In genomic region chr1:128589488-128589887, GRCm38 (mm10) we compare ENCODE assay signal across 10 mouse cellular contexts. TPM values are rescaled to one million over a fixed set of nuclear protein-coding genes. Genes with fewer than 3 reads are reported as not detected.
A peak's percentile ranks its signal among the peaks of the same experiment; 100 is the strongest.
DNase-seq lines count a peak whose midpoint lies in the region; ATAC-seq lines count a peak whose summit lies in the region.
"Had no signal": no experiment of that assay in that cellular context is flagged by ENCODE, and none has a peak within 500 bp of the region (broad histone marks: within the 10 kb centered on the region; RNA-seq: fewer than 3 reads in every experiment).

No protein-coding gene starts in this region.

- no peak for ATAC-seq in heart, embryonic 16.5 days (replicated peaks; ENCODE audit: extremely low read depth, insufficient read depth, low FRiP score)
- ATAC-seq in heart, embryonic 11.5 days (replicated peaks; ENCODE audit: insufficient number of reproducible peaks, low FRiP score, low TSS enrichment): no peak
- no peak for ATAC-seq in forebrain, embryonic 13.5 days
- no peak for ATAC-seq in midbrain, embryonic 13.5 days

- WGBS in heart, embryonic 16.5 days: 88% methylated on average over 9 of the region's 9 CpGs
- WGBS in heart, embryonic 11.5 days (ENCODE audit: insufficient replicate concordance): 82% methylated on average over 9 of the region's 9 CpGs
- WGBS in forebrain, embryonic 13.5 days: 88% methylated on average over 9 of the region's 9 CpGs
- WGBS in midbrain, embryonic 13.5 days: 54% methylated on average over 9 of the region's 9 CpGs

- peak overlapping the region; percentile 27 for H3K4me2 ChIP-seq in heart, embryonic 16.5 days (ENCODE audit: low read depth, low read length)
- H3K4me2 ChIP-seq in heart, embryonic 11.5 days: no peak overlapping the region
- H3K4me2 ChIP-seq in forebrain, embryonic 13.5 days: peak overlapping the region; percentile 85
- H3K4me2 ChIP-seq in midbrain, embryonic 13.5 days (replicated peaks): peak overlapping the region; percentile 87

- H3K9me3 ChIP-seq in heart, embryonic 16.5 days (replicated peaks; ENCODE audit: control insufficient read depth, low read length): no peaks in the 10 kb centered on the region
- no peaks in the 10 kb centered on the region for H3K9me3 ChIP-seq in heart, embryonic 11.5 days (replicated peaks; ENCODE audit: control insufficient read depth, low read length)
- no peaks in the 10 kb centered on the region for H3K9me3 ChIP-seq in forebrain, embryonic 13.5 days (replicated peaks)
- no peaks in the 10 kb centered on the region for H3K9me3 ChIP-seq in midbrain, embryonic 13.5 days

- H3K27me3 ChIP-seq in heart, embryonic 16.5 days (ENCODE audit: control insufficient read depth, insufficient read depth, low read length): peaks cover 23% of the 10 kb centered on the region
- peaks cover 34% of the 10 kb centered on the region for H3K27me3 ChIP-seq in heart, embryonic 11.5 days (ENCODE audit: control insufficient read depth, insufficient read depth, low read length)
- peaks cover 13% of the 10 kb centered on the region; the same call in 1 of the 2 replicates for H3K27me3 ChIP-seq in forebrain, embryonic 13.5 days
- no peaks in the 10 kb centered on the region for H3K27me3 ChIP-seq in midbrain, embryonic 13.5 days

- H3K36me3 ChIP-seq in heart, embryonic 16.5 days (ENCODE audit: control insufficient read depth, insufficient read depth): no peaks in the 10 kb centered on the region
- no peaks in the 10 kb centered on the region for H3K36me3 ChIP-seq in heart, embryonic 11.5 days (ENCODE audit: control insufficient read depth, insufficient read depth, low read length)
- peaks cover 15% of the 10 kb centered on the region for H3K36me3 ChIP-seq in forebrain, embryonic 13.5 days (ENCODE audit: poor library complexity, severe bottlenecking)
- H3K36me3 ChIP-seq in midbrain, embryonic 13.5 days: peaks cover 8% of the 10 kb centered on the region

- peaks cover 10% of the 10 kb centered on the region for H3K4me1 ChIP-seq in heart, embryonic 16.5 days (ENCODE audit: control insufficient read depth, insufficient read depth, low read length)
- peaks cover 11% of the 10 kb centered on the region for H3K4me1 ChIP-seq in heart, embryonic 11.5 days (ENCODE audit: control insufficient read depth, insufficient read depth, low read length)
- peaks cover 67% of the 10 kb centered on the region for H3K4me1 ChIP-seq in forebrain, embryonic 13.5 days
- peaks cover 82% of the 10 kb centered on the region for H3K4me1 ChIP-seq in midbrain, embryonic 13.5 days (replicated peaks)

- peak; percentile 34 for DNase-seq in A20 (ENCODE audit: low read depth, low spot score)
- no peak for DNase-seq in adrenal gland, postnatal 25 days
- DNase-seq in layer of hippocampus, postnatal 14 days (ENCODE audit: low spot score in 2 of 2): no peak
- no peak for DNase-seq in gastrocnemius, adult 8-10 months (ENCODE audit: low spot score in 2 of 2)
- DNase-seq: heart, postnatal 10 days; layer of hippocampus, adult 9-11 months had no signal

- no peak overlapping the region for H3K27ac ChIP-seq in heart, embryonic 16.5 days (ENCODE audit: low read length)
- no peak overlapping the region for H3K27ac ChIP-seq in heart, embryonic 11.5 days (ENCODE audit: low read depth, low read length)
- no peak overlapping the region for H3K27ac ChIP-seq in forebrain, embryonic 13.5 days
- H3K27ac ChIP-seq in midbrain, embryonic 13.5 days: peak overlapping the region; percentile 45

- no peak overlapping the region for H3K9ac ChIP-seq in heart, embryonic 16.5 days (ENCODE audit: low read length)
- H3K9ac ChIP-seq in heart, embryonic 11.5 days (ENCODE audit: low read depth, low read length): no peak overlapping the region
- H3K9ac ChIP-seq in forebrain, embryonic 13.5 days: no peak overlapping the region
- H3K9ac ChIP-seq in midbrain, embryonic 13.5 days (replicated peaks): peak overlapping the region; percentile 87

- H3K4me3 ChIP-seq in heart, embryonic 16.5 days (ENCODE audit: low read length): peak overlapping the region; percentile 49
- no peak overlapping the region for H3K4me3 ChIP-seq in heart, embryonic 11.5 days (ENCODE audit: low read depth, low read length)
- H3K4me3 ChIP-seq in forebrain, embryonic 13.5 days: peak overlapping the region; percentile 63
- H3K4me3 ChIP-seq in midbrain, embryonic 13.5 days (replicated peaks): peak overlapping the region; percentile 74

RNA-seq across cellular contexts. Expression of gene Cxcr4, which starts 2.6 kb away (rescaled TPM):
- 4.1 and 4.6 TPM in 2 replicates for polyA plus RNA-seq in heart, embryonic 16.5 days (2015; fragmentation: Nextera tagmentation; extraction: Ambion mirVana)
- 1.1 and 1.9 TPM in 2 replicates for polyA plus RNA-seq in heart, embryonic 11.5 days (2014; fragmentation: Nextera tagmentation; extraction: Ambion mirVana)
- polyA plus RNA-seq in forebrain, embryonic 13.5 days (2015; fragmentation: Nextera tagmentation; extraction: Ambion mirVana): 5.8 and 9.1 TPM in 2 replicates
- polyA plus RNA-seq in midbrain, embryonic 13.5 days (2015; fragmentation: Nextera tagmentation; extraction: Ambion mirVana): 13.6 and 15.4 TPM in 2 replicates
- total RNA-seq in adrenal gland, postnatal 25 days (2021): 11.4 and 14.2 TPM in 2 replicates
- total RNA-seq in layer of hippocampus, postnatal 14 days (2021): 10 to 100 TPM; 10.2 to 17.0 TPM
- total RNA-seq in gastrocnemius, adult 8-10 months (2022): 1 to 10 TPM in 3 of 4 experiments, under 1 TPM in 1; 0.89 to 2.1 (median 1.7) TPM
